Mouse (Mus musculus) hindbrain, embryonic 16.5 days (tissue): ENCODE results near the gene Nr0b2. TPM values are rescaled to one million over a fixed set of nuclear protein-coding genes. Genes with fewer than 3 reads are reported as not detected.

Source experiments
- ATAC-seq: fragments of 200-750 bp; cut with Nextera tagmentation; 2 replicates; pipeline ENCODE4 v1.8.0; 2017; ENCODE audit warnings: moderate TSS enrichment, moderate library complexity
- H3K27ac ChIP-seq: fragments of 300-500 bp; sonication (generic); 2 replicates; pipeline ENCODE4 v1.5.1; 2014; ENCODE audit warnings: low read depth, mild to moderate bottlenecking, control low read depth, low read length, moderate library complexity
- H3K27me3 ChIP-seq: fragments of 300-500 bp; sonication (generic); replicated peaks from 2 replicates; pipeline ENCODE4 v1.6.1; 2014; ENCODE audit warnings: low read length; ENCODE audit not compliant: control insufficient read depth, insufficient read depth
- H3K36me3 ChIP-seq: fragments of 300-500 bp; sonication (generic); 2 replicates; pipeline ENCODE4 v1.6.1; 2014; ENCODE audit warnings: mild to moderate bottlenecking, low read length, moderate library complexity, mixed read lengths; ENCODE audit not compliant: control insufficient read depth, insufficient read depth
- H3K4me1 ChIP-seq: fragments of 300-500 bp; sonication (generic); 2 replicates; pipeline ENCODE4 v1.6.1; 2014; ENCODE audit warnings: low read depth, low read length; ENCODE audit not compliant: control insufficient read depth, insufficient read depth
- H3K4me2 ChIP-seq: fragments of 300-500 bp; sonication (generic); 2 replicates; pipeline ENCODE4 v1.6.1; 2014; ENCODE audit warnings: mild to moderate bottlenecking, low read length, control low read depth, moderate library complexity
- H3K4me3 ChIP-seq: fragments of 300-500 bp; sonication (generic); 2 replicates; pipeline ENCODE4 v1.5.1; 2014; ENCODE audit warnings: mild to moderate bottlenecking, low read length, control low read depth, moderate library complexity
- H3K9ac ChIP-seq: fragments of 300-500 bp; sonication (generic); 2 replicates; pipeline ENCODE4 v1.6.1; 2014; ENCODE audit warnings: low read depth, mild to moderate bottlenecking, control low read depth, low read length, moderate library complexity
- H3K9me3 ChIP-seq: fragments of 300-500 bp; sonication (generic); 2 replicates; pipeline ENCODE4 v1.6.1; 2014; ENCODE audit warnings: mild to moderate bottlenecking, low read length, moderate library complexity; ENCODE audit not compliant: control insufficient read depth
- WGBS: fragments of 180-500 bp; shearing (Covaris S2); extraction: QIAGEN DNeasy Blood & Tissue Kit; methylation state at CpG from one replicate; pipeline ENCODE4 v1.1.7; 2014; 5-methylcytosine and 5-hydroxymethylcytosine counted together
- polyA plus RNA-seq: library from polyadenylated mRNA; unstranded; fragments of >200 nt; fragmentation: Nextera tagmentation; extraction: Ambion mirVana; gene quantifications from 2 replicates; pipeline ENCODE4 v1.2.1, GENCODE M21; 2015

Nr0b2 gene
- polyA plus RNA-seq, 1 experiment from 2014 or later = not detected

DNA sequence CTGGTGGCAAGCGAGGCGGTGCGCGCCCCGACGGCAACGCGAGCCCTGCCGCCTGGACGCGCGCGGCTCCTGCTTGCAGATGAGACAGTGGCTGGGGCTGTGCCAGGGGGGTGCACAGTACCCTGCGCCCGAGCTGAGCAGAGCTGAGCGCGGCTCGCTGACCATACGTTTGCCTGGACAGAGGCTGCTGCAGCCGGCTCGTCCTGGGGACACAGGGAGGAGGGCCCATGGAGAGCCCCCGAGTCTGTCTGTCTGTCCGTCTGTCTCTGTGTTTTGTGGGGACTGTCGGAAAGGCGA lies 33.9 kb upstream of the Nr0b2 start:
- Histone ChIP-seq H3K9me3 (no peaks in the 10 kb centered on the region), H3K4me3 (peak overlapping the region; percentile 36), H3K4me2 (peak overlapping the region; percentile 47), H3K9ac (no peak overlapping the region; the same call in 1 of the 2 replicates), H3K27me3 (peaks cover 42% of the 10 kb centered on the region), H3K36me3 (no peaks in the 10 kb centered on the region), H3K27ac (no peak overlapping the region), H3K4me1 (peaks cover 6% of the 10 kb centered on the region; the same call in 1 of the 2 replicates)
- WGBS = 4% methylated on average over 24 of the region's 25 CpGs
- no peak for ATAC-seq

DNA sequence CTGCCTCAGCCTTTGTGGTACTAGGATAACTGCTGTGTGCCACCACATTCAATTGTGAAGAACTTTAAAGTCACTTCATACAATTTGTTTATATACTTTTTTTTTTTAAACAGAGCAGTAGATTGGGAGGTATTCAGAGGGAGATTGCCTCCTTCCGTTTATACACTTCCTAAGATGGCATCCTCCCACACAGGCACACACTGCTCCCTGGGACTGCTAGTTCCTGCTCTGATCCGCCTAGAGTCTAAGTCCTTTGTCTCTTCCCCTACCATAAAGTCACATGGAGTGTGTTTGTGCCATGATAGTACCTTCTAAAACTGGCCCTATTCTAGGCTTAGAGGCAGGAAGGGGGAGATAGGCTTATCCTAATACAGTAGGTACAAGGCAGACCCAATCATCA lies 31.7 kb upstream of the Nr0b2 start:
- Histone ChIP-seq H3K4me2 (no peak overlapping the region), H3K9me3 (no peaks in the 10 kb centered on the region), H3K36me3 (no peaks in the 10 kb centered on the region), H3K27me3 (peaks cover 36% of the 10 kb centered on the region), H3K27ac (no peak overlapping the region), H3K9ac (no peak overlapping the region), H3K4me3 (no peak overlapping the region), H3K4me1 (peaks cover 6% of the 10 kb centered on the region; the same call in 1 of the 2 replicates)
- 72% methylated on average over 2 of the region's 2 CpGs for whole genome bisulfite sequencing
- no peak for ATAC-seq

DNA sequence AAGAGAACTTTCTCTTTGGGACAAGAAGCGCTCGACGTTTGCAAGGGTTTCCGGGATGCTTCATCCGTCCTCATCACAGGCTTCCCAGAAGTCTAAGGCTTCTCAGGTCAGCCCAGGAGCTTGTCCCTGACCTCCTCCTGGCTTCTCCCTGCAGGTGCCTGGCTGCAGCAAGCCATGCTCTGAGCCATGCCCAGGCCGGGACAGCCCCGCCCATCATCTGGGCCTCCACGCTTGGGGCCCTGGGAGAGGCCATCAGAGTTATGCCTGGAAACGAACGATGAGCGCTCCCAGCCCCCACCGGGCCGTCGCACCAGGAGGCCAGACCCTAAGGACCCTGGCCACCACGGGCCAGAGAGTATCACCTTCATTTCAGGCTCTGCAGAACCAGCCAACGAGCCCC lies 25.4 kb upstream of the Nr0b2 start:
- Histone ChIP-seq H3K9me3 (no peaks in the 10 kb centered on the region), H3K27me3 (no peaks in the 10 kb centered on the region), H3K9ac (no peak overlapping the region), H3K4me3 (no peak overlapping the region), H3K27ac (no peak overlapping the region), H3K36me3 (peaks cover 15% of the 10 kb centered on the region), H3K4me2 (no peak overlapping the region), H3K4me1 (no peaks in the 10 kb centered on the region)
- ATAC-seq = no peak
- 75% methylated on average over 16 of the region's 16 CpGs for WGBS

DNA sequence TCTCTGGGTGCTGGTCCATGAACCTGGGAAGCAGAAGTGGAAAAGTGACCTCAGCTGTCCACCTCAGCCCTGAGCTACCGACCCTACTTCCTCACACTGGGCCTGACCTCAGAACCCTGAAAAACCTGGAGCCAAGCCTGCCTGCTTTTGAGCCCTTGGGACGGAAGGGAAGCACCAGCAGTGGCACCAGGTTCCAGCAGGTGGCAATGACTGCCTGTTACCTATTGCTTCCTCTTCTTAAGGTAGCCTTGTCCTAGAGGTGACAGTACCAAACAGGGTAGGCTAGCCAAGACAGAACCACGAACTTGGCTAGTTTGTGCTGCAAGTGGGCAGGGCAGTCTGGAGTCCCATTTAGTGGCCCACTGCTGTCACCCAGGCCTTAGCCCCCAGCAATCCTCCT lies 20.4 kb upstream of the Nr0b2 start:
- no peak overlapping the region for H3K27ac ChIP-seq
- H3K9ac ChIP-seq = no peak overlapping the region
- peaks cover 35% of the 10 kb centered on the region for H3K36me3 ChIP-seq
- no peak for ATAC-seq
- no peak overlapping the region for H3K4me3 ChIP-seq
- H3K9me3 ChIP-seq = no peaks in the 10 kb centered on the region
- H3K4me2 ChIP-seq = no peak overlapping the region
- 89% methylated on average over 3 of the region's 3 CpGs for WGBS
- H3K4me1 ChIP-seq = no peaks in the 10 kb centered on the region
- no peaks in the 10 kb centered on the region for H3K27me3 ChIP-seq

DNA sequence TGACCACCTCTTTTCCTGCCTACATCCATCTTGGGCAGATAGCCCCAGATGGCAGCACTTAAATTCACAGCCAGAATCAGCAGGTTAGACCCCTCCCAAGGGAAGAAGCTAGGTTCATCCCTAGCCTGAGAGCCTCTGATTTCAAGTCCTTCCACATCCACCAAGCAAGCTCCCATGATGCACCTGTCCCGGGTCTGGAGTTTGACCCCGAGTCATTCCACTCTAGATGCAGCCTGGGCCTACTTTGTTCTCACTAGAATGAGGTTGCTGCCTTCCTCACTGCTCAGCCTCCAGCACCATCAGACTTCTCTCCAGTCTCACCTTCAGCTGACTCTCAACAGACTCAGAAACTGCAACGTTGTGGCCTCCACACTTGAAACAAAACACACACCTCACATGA lies 17.1 kb upstream of the Nr0b2 start:
- H3K36me3 ChIP-seq = peaks cover 32% of the 10 kb centered on the region
- no peak overlapping the region for H3K4me3 ChIP-seq
- no peaks in the 10 kb centered on the region for H3K4me1 ChIP-seq
- WGBS = 87% methylated on average over 3 of the region's 3 CpGs
- H3K9me3 ChIP-seq = no peaks in the 10 kb centered on the region
- ATAC-seq = no peak
- no peak overlapping the region for H3K9ac ChIP-seq
- H3K27ac ChIP-seq = no peak overlapping the region
- H3K27me3 ChIP-seq = no peaks in the 10 kb centered on the region
- H3K4me2 ChIP-seq = no peak overlapping the region

DNA sequence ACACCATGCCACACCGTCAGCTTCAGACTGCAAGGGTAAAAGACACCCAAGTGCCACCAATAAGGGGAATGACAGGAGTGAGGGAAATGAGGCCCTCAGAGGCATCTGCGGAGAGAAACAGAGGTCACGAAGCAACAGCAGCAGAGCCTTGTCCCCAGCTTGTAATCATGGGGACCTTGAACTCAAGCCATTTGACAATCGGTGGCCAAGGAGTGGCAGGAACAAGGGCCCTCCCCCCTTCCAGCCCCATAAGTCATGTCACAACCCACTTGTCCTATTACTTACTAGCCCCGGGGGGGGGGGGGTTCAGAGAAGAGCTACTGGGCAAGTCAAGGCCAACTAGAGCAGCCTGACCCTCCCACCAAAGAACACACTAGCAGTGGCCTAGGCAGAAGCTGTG lies 16.5 kb upstream of the Nr0b2 start:
- ATAC-seq = no peak
- Histone ChIP-seq H3K27ac (no peak overlapping the region), H3K4me2 (no peak overlapping the region), H3K9ac (no peak overlapping the region), H3K27me3 (no peaks in the 10 kb centered on the region), H3K4me3 (no peak overlapping the region), H3K9me3 (no peaks in the 10 kb centered on the region), H3K36me3 (peaks cover 28% of the 10 kb centered on the region), H3K4me1 (no peaks in the 10 kb centered on the region)
- WGBS = 95% methylated on average over 5 of the region's 5 CpGs

DNA sequence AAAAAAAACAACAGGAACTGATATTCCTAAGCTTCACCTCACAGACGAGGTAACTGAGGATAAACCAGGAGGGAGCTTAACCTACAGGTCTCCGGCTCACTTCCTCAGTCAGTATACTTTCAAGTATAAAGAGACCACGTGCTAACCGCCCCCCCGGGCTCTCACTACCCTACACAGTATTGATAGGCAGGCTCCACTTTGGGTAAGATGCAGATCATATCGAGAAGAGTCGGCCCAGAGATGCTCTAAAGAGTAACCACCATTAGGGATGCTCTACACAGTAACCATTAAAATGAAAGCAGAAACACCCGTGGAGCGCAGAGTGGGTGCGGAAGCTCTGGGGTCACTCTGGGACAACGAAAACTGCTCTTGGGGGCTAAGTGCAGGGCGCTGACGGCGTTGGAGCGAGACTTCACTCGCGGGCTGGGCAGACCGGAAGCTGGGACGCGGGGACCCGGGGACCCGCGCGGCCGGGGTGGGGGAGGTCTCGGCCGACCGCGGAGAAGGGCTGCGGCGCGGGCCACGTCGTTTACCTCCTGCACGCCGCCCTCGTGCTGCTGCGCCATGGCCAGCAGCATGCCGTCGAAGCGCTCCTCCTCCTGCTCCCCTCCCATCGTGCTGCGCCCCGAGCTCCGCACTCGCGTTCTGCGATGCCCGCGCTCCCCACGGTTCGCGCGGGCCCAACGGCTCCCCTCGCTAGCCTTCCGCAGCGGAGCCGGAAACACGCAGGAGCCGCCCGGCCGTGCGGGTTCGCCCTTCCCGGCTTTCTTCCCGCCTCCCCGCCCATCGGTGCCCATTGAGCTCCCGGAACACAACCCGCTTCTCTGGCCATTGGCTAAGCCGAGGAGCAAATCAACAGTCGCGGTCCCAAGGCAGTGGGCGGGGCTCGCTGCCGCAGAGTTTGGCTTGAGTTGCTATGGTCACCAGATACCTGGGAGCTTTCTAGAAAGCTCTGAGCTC lies 7.6 kb upstream of the Nr0b2 start, which contains the start of gene Nudc:
Nudc (minus strand) TSS at position 725 of the 960 bp plus-strand sequence.
- peaks cover under 1% of the 10 kb centered on the region; the same call in 1 of the 2 replicates for H3K36me3 ChIP-seq
- no peaks in the 10 kb centered on the region for H3K9me3 ChIP-seq
- H3K9ac ChIP-seq = peak within 1 kb of the TSS; percentile 84
- ATAC-seq = peak; percentile 100
- H3K27me3 ChIP-seq = no peaks in the 10 kb centered on the region
- peak within 1 kb of the TSS; percentile 80 for H3K4me3 ChIP-seq
- peak within 1 kb of the TSS; percentile 87 for H3K4me2 ChIP-seq
- H3K4me1 ChIP-seq = peaks cover 13% of the 10 kb centered on the region
- peak within 1 kb of the TSS; percentile 78 for H3K27ac ChIP-seq
- WGBS = under 1% methylated on average over 51 of the region's 77 CpGs

DNA sequence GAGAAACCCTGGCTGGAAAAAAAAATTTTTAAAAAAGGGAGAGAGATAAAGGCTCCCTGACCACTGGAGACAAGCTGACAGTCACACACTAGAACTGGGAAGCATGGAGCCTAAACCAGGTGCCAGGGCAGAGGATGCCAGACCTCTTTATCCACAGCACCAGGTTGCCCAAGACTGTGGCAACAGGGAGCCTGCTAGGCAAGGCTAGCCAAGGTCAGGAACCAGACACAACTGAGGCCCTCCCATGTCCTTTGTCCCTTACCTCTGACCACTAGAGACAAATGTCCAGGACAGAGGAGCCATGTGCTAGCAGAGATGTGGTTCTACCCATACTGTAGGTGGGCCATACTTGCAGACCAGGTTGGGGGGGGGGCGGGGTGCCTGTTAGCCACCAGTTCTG lies 1.1 kb upstream of the Nr0b2 start:
- WGBS = 100% methylated on average over 1 of the region's 1 CpGs
- no peak overlapping the region for H3K4me3 ChIP-seq
- no peaks in the 10 kb centered on the region for H3K36me3 ChIP-seq
- ATAC-seq = no peak
- H3K27me3 ChIP-seq = no peaks in the 10 kb centered on the region; the same call in 1 of the 2 replicates
- H3K9me3 ChIP-seq = no peaks in the 10 kb centered on the region
- H3K4me1 ChIP-seq = no peaks in the 10 kb centered on the region
- no peak overlapping the region for H3K27ac ChIP-seq
- H3K4me2 ChIP-seq = no peak overlapping the region
- H3K9ac ChIP-seq = no peak overlapping the region

DNA sequence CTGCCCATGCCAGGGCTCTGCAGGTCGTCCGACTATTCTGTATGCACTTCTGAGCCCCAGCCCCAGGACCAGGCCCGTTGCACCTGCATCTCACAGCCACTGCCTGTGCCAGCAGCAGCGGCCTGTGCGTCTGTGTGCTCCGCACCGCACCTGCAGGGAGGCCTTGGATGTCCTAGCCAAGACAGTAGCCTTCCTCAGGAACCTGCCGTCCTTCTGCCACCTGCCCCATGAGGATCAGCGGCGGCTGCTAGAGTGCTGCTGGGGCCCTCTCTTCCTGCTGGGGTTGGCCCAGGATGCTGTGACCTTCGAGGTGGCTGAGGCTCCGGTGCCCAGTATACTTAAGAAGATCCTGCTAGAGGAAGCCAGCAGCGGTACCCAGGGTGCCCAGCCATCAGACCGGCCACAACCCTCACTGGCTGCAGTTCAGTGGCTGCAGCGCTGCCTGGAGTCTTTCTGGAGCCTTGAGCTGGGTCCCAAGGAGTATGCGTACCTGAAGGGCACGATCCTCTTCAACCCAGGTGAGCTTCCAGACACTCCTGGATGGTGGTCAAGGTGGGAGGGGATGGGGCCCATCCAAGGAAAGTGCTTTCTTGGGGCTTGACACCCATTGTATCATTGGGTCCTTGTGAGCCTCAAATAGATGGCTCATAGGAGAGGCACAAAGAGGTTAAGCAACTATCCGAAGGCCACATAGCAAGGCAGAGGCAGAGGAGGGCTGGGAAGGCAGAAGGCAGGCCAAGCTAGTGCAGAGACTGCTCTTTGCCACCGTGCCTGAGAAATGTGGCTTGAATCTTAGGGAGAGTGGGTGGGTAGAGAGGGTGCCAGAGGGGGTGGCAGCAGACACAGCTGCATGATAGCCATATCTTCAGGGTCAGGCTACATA lies 513 bp downstream of the Nr0b2 start:
- no peak overlapping the region for H3K27ac ChIP-seq
- 76% methylated on average over 19 of the region's 19 CpGs for WGBS
- no peak for ATAC-seq
- no peaks in the 10 kb centered on the region for H3K4me1 ChIP-seq
- no peaks in the 10 kb centered on the region for H3K9me3 ChIP-seq
- no peak overlapping the region for H3K9ac ChIP-seq
- no peak overlapping the region for H3K4me2 ChIP-seq
- no peaks in the 10 kb centered on the region for H3K36me3 ChIP-seq
- H3K4me3 ChIP-seq = no peak overlapping the region
- no peaks in the 10 kb centered on the region; the same call in 1 of the 2 replicates for H3K27me3 ChIP-seq
